Mouse (Mus musculus) stomach, postnatal 0 days (tissue): ENCODE measurements around the gene Rpl3l. TPM values are rescaled to one million over a fixed set of nuclear protein-coding genes. Genes with fewer than 3 reads are reported as not detected.

Experiments used
- ATAC-seq: fragments of 200-750 bp; cut with Nextera tagmentation; 2 replicates; pipeline ENCODE4 v1.8.0; 2017; ENCODE audit not compliant: low FRiP score, low TSS enrichment
- DNase-seq: peaks from one replicate; pipeline ENCODE4 v3.0.0-alpha.2; 2016; ENCODE audit warnings: low spot score
- H3K27ac ChIP-seq: fragments of 300-500 bp; sonication (generic); replicated peaks from 2 replicates; pipeline ENCODE4 v1.5.1; 2014; ENCODE audit warnings: mild to moderate bottlenecking, control low read depth
- H3K27me3 ChIP-seq: fragments of 300-500 bp; sonication (generic); 2 replicates; pipeline ENCODE4 v1.6.1; 2014; ENCODE audit warnings: low read length; ENCODE audit not compliant: control insufficient read depth, insufficient read depth
- H3K36me3 ChIP-seq: fragments of 300-500 bp; sonication (generic); 2 replicates; pipeline ENCODE4 v1.6.1; 2014; ENCODE audit warnings: low read length, mixed read lengths; ENCODE audit not compliant: control insufficient read depth, insufficient read depth
- H3K4me1 ChIP-seq: fragments of 300-500 bp; sonication (generic); replicated peaks from 2 replicates; pipeline ENCODE4 v1.6.1; 2014; ENCODE audit warnings: antibody characterized with exemption; ENCODE audit not compliant: control insufficient read depth, insufficient read depth
- H3K4me2 ChIP-seq: fragments of 300-500 bp; sonication (generic); replicated peaks from 2 replicates; pipeline ENCODE4 v1.6.1; 2014; ENCODE audit warnings: low read depth, mild to moderate bottlenecking, control low read depth, moderate library complexity
- H3K4me3 ChIP-seq: fragments of 300-500 bp; sonication (generic); 2 replicates; pipeline ENCODE4 v1.5.1; 2014; ENCODE audit warnings: low read depth, low read length, control low read depth
- H3K9ac ChIP-seq: fragments of 300-500 bp; sonication (generic); 2 replicates; pipeline ENCODE4 v1.6.1; 2014; ENCODE audit warnings: mild to moderate bottlenecking, low read length, control low read depth, mixed read lengths
- H3K9me3 ChIP-seq: fragments of 300-500 bp; sonication (generic); 2 replicates; pipeline ENCODE4 v1.6.1; 2016; ENCODE audit warnings: low read length; ENCODE audit not compliant: control insufficient read depth
- CTCF ChIP-seq: IDR thresholded peaks from 2 replicates; pipeline ENCODE4 v1.5.1; 2016; ENCODE audit warnings: antibody characterized with exemption, low read depth, mild to moderate bottlenecking, moderate library complexity
- EP300 ChIP-seq: optimal IDR thresholded peaks from 2 replicates; pipeline ENCODE3; 2016; ENCODE audit warnings: antibody characterized with exemption
- WGBS: fragments of 180-500 bp; shearing (Covaris S2); extraction: QIAGEN DNeasy Blood & Tissue Kit; methylation state at CpG from one replicate; pipeline ENCODE4 v1.1.7; 2014; 5-methylcytosine and 5-hydroxymethylcytosine counted together
- polyA plus RNA-seq: library from polyadenylated mRNA; unstranded; fragments of >200 nt; fragmentation: Nextera tagmentation; extraction: Ambion mirVana; gene quantifications from 2 replicates; pipeline ENCODE4 v1.2.1, GENCODE M21; 2015

Gene Rpl3l
- polyA plus RNA-seq, 1 experiment from 2014 or later, result 0.28 TPM

GRCm38 (mm10) chr17:24735446-24735845 is 7.8 kb downstream of the Rpl3l start:
- TF ChIP-seq CTCF, result no peak
- no peak for TF ChIP-seq EP300
- Histone ChIP-seq H3K9me3 (no peaks in the 10 kb centered on the region), H3K27me3 (no peaks in the 10 kb centered on the region), H3K4me1 (peaks cover 7% of the 10 kb centered on the region; the same call in 1 of the 2 replicates), H3K27ac (peak overlapping the region; percentile 87; the same call in 1 of the 2 replicates), H3K4me3 (no peak overlapping the region), H3K36me3 (no peaks in the 10 kb centered on the region), H3K4me2 (no peak overlapping the region), H3K9ac (no peak overlapping the region)
- ATAC-seq (no peak), DNase-seq (no peak)
- 83% methylated on average over 7 of the region's 7 CpGs for WGBS

DNA sequence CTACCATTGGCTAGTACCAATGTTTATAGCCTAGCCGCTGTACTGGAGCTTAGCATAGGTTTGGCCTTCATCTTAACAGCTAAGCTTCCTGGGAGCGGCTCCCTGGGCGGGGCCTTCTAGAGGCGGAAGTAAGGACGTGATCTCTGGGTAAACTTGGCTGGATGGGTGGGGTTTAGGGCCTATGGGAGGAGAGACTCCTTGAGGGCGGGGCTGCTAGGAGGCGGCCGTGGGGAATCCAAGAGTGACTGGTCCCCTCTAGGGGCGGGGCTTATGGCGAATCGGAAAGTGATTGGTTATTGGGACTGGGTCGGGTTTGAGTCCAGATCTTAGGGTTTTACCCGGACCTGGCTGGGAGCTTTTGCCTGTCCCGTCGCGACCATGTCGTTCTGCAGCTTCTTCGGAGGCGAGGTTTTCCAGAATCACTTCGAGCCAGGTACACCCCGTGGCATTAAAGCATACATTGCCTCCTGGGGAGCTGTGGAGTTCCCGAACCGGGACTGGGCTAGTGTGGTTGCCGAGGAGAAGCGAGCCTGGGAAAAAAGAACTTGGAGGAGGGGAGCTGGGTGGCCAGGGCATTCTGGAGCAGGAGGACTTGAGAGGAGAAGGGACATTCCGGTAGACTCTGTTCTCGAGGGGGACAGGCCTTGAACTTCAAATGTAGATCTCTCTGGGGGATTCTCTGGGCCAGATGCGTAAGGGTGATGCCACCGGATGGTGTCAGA is 8.9 kb downstream of the Rpl3l start, which contains the start of gene Msrb1:
Gene Msrb1 (plus strand): TSS at position 313 of the 722 bp plus-strand sequence.
- Histone ChIP-seq H3K4me1 (peaks cover 7% of the 10 kb centered on the region; the same call in 1 of the 2 replicates), H3K4me3 (peak within 1 kb of the TSS; percentile 65), H3K9me3 (no peaks in the 10 kb centered on the region), H3K27me3 (no peaks in the 10 kb centered on the region), H3K9ac (peak within 1 kb of the TSS; percentile 79), H3K27ac (peak within 1 kb of the TSS; percentile 87), H3K36me3 (peaks cover 5% of the 10 kb centered on the region; the same call in 1 of the 2 replicates), H3K4me2 (peak within 1 kb of the TSS; percentile 87)
- TF ChIP-seq CTCF, result 0 out of 2 replicates have a peak, but pooled peaks have one; percentile 1
- no peak for TF ChIP-seq EP300
- WGBS, result 1% methylated on average over 29 of the region's 29 CpGs
- peak; percentile 96 for ATAC-seq
- DNase-seq, result peak; percentile 98

- H3K27me3 ChIP-seq, result no peaks in the 10 kb centered on the region
- H3K4me2 ChIP-seq, result peak overlapping the region; percentile 87
- WGBS, result 16% methylated on average over 8 of the region's 8 CpGs
- peak overlapping the region; percentile 83 for H3K27ac ChIP-seq
- no peak for ATAC-seq
- peaks cover 7% of the 10 kb centered on the region; the same call in 1 of the 2 replicates for H3K4me1 ChIP-seq
- no peak for DNase-seq
- no peaks in the 10 kb centered on the region for H3K9me3 ChIP-seq
- H3K36me3 ChIP-seq, result peaks cover 11% of the 10 kb centered on the region; the same call in 1 of the 2 replicates
- H3K4me3 ChIP-seq, result peak overlapping the region; percentile 65
- TF ChIP-seq CTCF (peak; percentile 50), EP300 (no peak)
- H3K9ac ChIP-seq, result peak overlapping the region; percentile 79
These were observed 9.7 kb downstream of the Rpl3l start for GRCm38 (mm10) chr17:24737135-24737810.

- peak; percentile 75 for DNase-seq
- 66% methylated on average over 4 of the region's 4 CpGs for WGBS
- Histone ChIP-seq H3K4me2 (0 out of 2 replicates have a peak overlapping the region, but pooled peaks have one; percentile 17), H3K27ac (no peak overlapping the region), H3K9me3 (no peaks in the 10 kb centered on the region), H3K4me3 (no peak overlapping the region), H3K27me3 (no peaks in the 10 kb centered on the region), H3K4me1 (peaks cover 7% of the 10 kb centered on the region; the same call in 1 of the 2 replicates), H3K9ac (no peak overlapping the region), H3K36me3 (peaks cover 11% of the 10 kb centered on the region; the same call in 1 of the 2 replicates)
- TF ChIP-seq CTCF (no peak), EP300 (no peak)
- no peak; the same call in 1 of the 2 replicates for ATAC-seq
These were observed 10.6 kb downstream of the Rpl3l start for GRCm38 (mm10) chr17:24738238-24738637.

GRCm38 (mm10) chr17:24739926-24740325 is 12.3 kb downstream of the Rpl3l start:
- Histone ChIP-seq H3K9ac (no peak overlapping the region), H3K4me2 (no peak overlapping the region), H3K27me3 (no peaks in the 10 kb centered on the region), H3K9me3 (no peaks in the 10 kb centered on the region), H3K4me3 (no peak overlapping the region), H3K36me3 (peaks cover 11% of the 10 kb centered on the region; the same call in 1 of the 2 replicates), H3K27ac (no peak overlapping the region), H3K4me1 (peaks cover 7% of the 10 kb centered on the region; the same call in 1 of the 2 replicates)
- DNase-seq, result no peak
- 53% methylated on average over 8 of the region's 8 CpGs for WGBS
- TF ChIP-seq EP300, result no peak
- no peak for TF ChIP-seq CTCF
- no peak for ATAC-seq
